Mouse (Mus musculus): ENCODE results near the gene Rnf220. TPM values are rescaled to one million over a fixed set of nuclear protein-coding genes. Genes with fewer than 3 reads are reported as not detected.

Gene Rnf220
- polyA plus RNA-seq (2014; fragmentation: Illumina TruSeq; extraction: RNeasy Lipid Tissue Mini Kit (QIAGEN cat#74804); ENCODE audit: low read depth, low replicate concordance), result 9.6 TPM

DNA sequence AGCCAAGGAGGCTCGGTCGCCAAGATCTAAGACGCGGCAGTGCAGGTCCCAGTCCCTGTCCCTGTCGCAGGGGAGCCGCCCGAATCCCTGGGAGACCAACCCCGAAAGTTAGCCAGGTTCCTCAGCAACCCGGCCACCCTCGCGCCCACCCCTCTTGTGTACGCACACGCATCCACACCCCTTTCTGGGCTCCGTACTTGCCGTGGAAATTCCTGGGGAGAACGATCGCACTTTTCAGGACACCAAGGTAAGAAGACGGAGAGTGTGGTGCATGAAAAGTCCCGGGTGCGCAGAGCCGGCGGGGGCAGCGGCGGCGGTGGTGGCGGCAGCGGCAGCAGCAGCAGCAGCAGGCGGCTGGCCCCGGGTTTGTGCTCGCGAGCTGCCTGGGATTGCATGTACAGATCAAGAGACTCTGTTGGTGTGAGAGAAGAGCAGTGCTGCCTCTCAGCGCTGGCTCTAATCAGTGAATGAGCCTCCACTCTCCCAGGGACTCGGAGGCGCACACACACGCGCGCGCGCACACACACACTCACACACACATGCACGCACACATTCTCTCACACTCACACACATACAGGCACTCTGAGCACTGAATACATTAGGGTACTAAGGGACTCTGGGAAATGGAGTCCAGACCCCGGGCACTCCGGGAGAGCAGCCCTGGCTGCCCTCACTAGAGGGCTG is at the start of gene Rnf220:
TSS of gene Rnf220 (minus strand) at position 571 of the 684 bp plus-strand sequence.

DNA sequence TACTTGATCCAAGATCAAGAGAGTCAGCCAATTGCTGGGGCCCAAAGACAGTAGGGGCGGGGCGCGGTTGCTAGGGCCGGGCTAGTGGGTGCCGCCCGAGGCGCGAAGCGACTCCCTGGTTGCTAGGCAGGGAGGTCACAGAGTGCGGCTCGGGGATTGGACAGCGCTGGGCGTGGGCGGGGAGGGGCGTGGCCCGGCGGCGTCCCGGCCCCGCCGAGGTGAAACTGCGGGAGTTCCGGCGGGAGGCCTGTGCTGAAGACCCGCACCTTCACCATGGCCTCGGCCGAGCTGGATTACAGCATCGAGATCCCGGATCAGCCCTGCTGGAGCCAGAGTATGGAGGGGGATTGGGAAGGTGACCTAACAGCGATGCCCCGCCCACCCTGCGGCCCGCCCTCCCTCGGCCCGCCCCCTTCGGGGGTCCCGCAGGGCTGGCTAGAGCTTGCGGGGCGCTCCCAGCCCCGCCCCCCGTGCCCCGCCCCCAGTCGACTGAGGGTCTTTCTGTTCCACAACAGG is 245.0 kb downstream of the Rnf220 start, which contains the start of the genes Tmem53 and Armh1:
TSS of gene Tmem53 (plus strand) at position 151 of the 516 bp plus-strand sequence.
TSS of gene Armh1 (minus strand) at position 325 of the 516 bp plus-strand sequence.

Other genes starting within 250 kb of the Rnf220 start
- gene Tmem53, start 245.1 kb downstream of the Rnf220 start, polyA plus RNA-seq (2014; fragmentation: Illumina TruSeq; extraction: RNeasy Lipid Tissue Mini Kit (QIAGEN cat#74804); ENCODE audit: low read depth, low replicate concordance), result 0.57 TPM
- gene Armh1, start 244.9 kb downstream of the Rnf220 start, polyA plus RNA-seq (2014; fragmentation: Illumina TruSeq; extraction: RNeasy Lipid Tissue Mini Kit (QIAGEN cat#74804); ENCODE audit: low read depth, low replicate concordance), result not detected
- gene Eri3, start 53.3 kb upstream of the Rnf220 start, polyA plus RNA-seq (2014; fragmentation: Illumina TruSeq; extraction: RNeasy Lipid Tissue Mini Kit (QIAGEN cat#74804); ENCODE audit: low read depth, low replicate concordance), result 23.8 TPM
- gene Dmap1, start 185.2 kb upstream of the Rnf220 start, polyA plus RNA-seq (2014; fragmentation: Illumina TruSeq; extraction: RNeasy Lipid Tissue Mini Kit (QIAGEN cat#74804); ENCODE audit: low read depth, low replicate concordance), result 0.57 TPM
- not detected for gene Gm12845, start 227.4 kb upstream of the Rnf220 start, polyA plus RNA-seq (2014; fragmentation: Illumina TruSeq; extraction: RNeasy Lipid Tissue Mini Kit (QIAGEN cat#74804); ENCODE audit: low read depth, low replicate concordance)

Measured in sigmoid colon, adult 10 weeks (tissue).